In the genomic region with DNA sequence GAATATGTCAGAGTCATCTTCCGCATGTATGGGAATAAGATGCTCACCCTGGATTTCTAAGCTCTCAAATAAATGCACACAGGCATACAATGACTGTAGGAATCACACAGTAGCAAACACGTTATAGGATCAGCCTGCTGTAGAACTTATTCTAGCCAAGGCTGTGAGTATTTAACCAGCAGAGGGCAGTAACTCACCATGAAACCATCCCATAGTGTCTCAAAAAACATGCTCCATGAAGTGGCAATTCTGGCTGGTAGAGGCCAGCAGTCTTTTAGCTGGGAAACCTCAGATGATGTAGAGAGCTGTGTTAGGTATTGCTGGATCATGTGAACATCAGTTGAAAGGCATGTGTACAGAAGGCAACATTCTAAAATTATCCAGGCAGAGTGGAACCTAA, we compare ENCODE assay signal across 9 mouse cellular contexts. TPM values are rescaled to one million over a fixed set of nuclear protein-coding genes. Genes with fewer than 3 reads are reported as not detected.
A peak's percentile ranks its signal among the peaks of the same experiment; 100 is the strongest.
DNase-seq lines count a peak whose midpoint lies in the region; ATAC-seq lines count a peak whose summit lies in the region.
"Had no signal": no experiment of that assay in that cellular context is flagged by ENCODE, and none has a peak within 500 bp of the region (broad histone marks: within the 10 kb centered on the region; RNA-seq: fewer than 3 reads in every experiment).

No protein-coding gene starts in this region.

- WGBS in liver, embryonic 11.5 days, result 33% methylated on average over 2 of the region's 2 CpGs
- 32% methylated on average over 2 of the region's 2 CpGs for WGBS in liver, embryonic 12.5 days (ENCODE audit: insufficient replicate concordance)
- WGBS in embryonic facial prominence, embryonic 11.5 days, result 38% methylated on average over 2 of the region's 2 CpGs
- 33% methylated on average over 2 of the region's 2 CpGs for WGBS in intestine, embryonic 15.5 days

- no peaks in the 10 kb centered on the region for H3K36me3 ChIP-seq in liver, embryonic 11.5 days (ENCODE audit: control insufficient read depth, insufficient read depth, low read length)
- H3K36me3 ChIP-seq in liver, embryonic 12.5 days, result no peaks in the 10 kb centered on the region
- H3K36me3 ChIP-seq in embryonic facial prominence, embryonic 11.5 days (replicated peaks; ENCODE audit: control insufficient read depth, insufficient read depth, low read depth, low read length), result no peaks in the 10 kb centered on the region
- H3K36me3 ChIP-seq in intestine, embryonic 15.5 days, result no peaks in the 10 kb centered on the region
- H3K36me3 ChIP-seq: embryonic facial prominence, embryonic 15.5 days had no signal

- no peak for DNase-seq in liver, embryonic 11.5 days (ENCODE audit: low spot score)
- DNase-seq in ZHBTc4 (ENCODE audit: low read depth, low spot score), result peak; percentile 72
- peak; percentile 86 for DNase-seq in embryonic facial prominence, embryonic 11.5 days (ENCODE audit: low spot score)
- peak; percentile 23 to 50 for DNase-seq in left cerebral cortex, postnatal 36 days (ENCODE audit: low spot score in 2 of 2)
- peak; percentile 89 for DNase-seq in retina, embryonic 14.5 days (ENCODE audit: low spot score)
- DNase-seq in spleen, adult 18-20 months, result no peak

- 0 out of 2 replicates have a peak, but pooled peaks have one; percentile 41 for ATAC-seq in liver, embryonic 11.5 days (replicated peaks; ENCODE audit: low FRiP score)
- no peak for ATAC-seq in liver, embryonic 12.5 days
- no peak for ATAC-seq in embryonic facial prominence, embryonic 11.5 days (replicated peaks; ENCODE audit: insufficient number of reproducible peaks, low FRiP score, low TSS enrichment, low read depth)
- ATAC-seq in intestine, embryonic 15.5 days, result 0 out of 2 replicates have a peak, but pooled peaks have one; percentile 60

- H3K9me3 ChIP-seq in liver, embryonic 11.5 days (ENCODE audit: control insufficient read depth, low read length), result no peaks in the 10 kb centered on the region
- H3K9me3 ChIP-seq in liver, embryonic 12.5 days (replicated peaks), result no peaks in the 10 kb centered on the region
- H3K9me3 ChIP-seq in embryonic facial prominence, embryonic 11.5 days (replicated peaks; ENCODE audit: control insufficient read depth, low read length), result no peaks in the 10 kb centered on the region
- H3K9me3 ChIP-seq in intestine, embryonic 15.5 days, result no peaks in the 10 kb centered on the region
- H3K9me3 ChIP-seq: embryonic facial prominence, embryonic 15.5 days had no signal

- no peak overlapping the region for H3K4me2 ChIP-seq in liver, embryonic 11.5 days
- no peak overlapping the region for H3K4me2 ChIP-seq in liver, embryonic 12.5 days
- H3K4me2 ChIP-seq in embryonic facial prominence, embryonic 11.5 days (ENCODE audit: low read depth, low read length), result no peak overlapping the region
- no peak overlapping the region for H3K4me2 ChIP-seq in intestine, embryonic 15.5 days (replicated peaks)
- H3K4me2 ChIP-seq: embryonic facial prominence, embryonic 15.5 days had no signal

- H3K9ac ChIP-seq in liver, embryonic 11.5 days (ENCODE audit: low read depth, low read length), result no peak overlapping the region
- H3K9ac ChIP-seq in liver, embryonic 12.5 days, result no peak overlapping the region
- no peak overlapping the region for H3K9ac ChIP-seq in embryonic facial prominence, embryonic 11.5 days (replicated peaks; ENCODE audit: low read length)
- no peak overlapping the region for H3K9ac ChIP-seq in intestine, embryonic 15.5 days
- H3K9ac ChIP-seq: embryonic facial prominence, embryonic 15.5 days had no signal

- H3K4me1 ChIP-seq in liver, embryonic 11.5 days (replicated peaks; ENCODE audit: control insufficient read depth, insufficient read depth, low read length), result no peaks in the 10 kb centered on the region
- no peaks in the 10 kb centered on the region for H3K4me1 ChIP-seq in liver, embryonic 12.5 days
- no peaks in the 10 kb centered on the region for H3K4me1 ChIP-seq in embryonic facial prominence, embryonic 11.5 days (ENCODE audit: control insufficient read depth, insufficient read depth, low read length)
- no peaks in the 10 kb centered on the region for H3K4me1 ChIP-seq in intestine, embryonic 15.5 days (replicated peaks)
- H3K4me1 ChIP-seq: embryonic facial prominence, embryonic 15.5 days had no signal

- H3K27ac ChIP-seq in liver, embryonic 11.5 days (ENCODE audit: low read depth, low read length), result no peak overlapping the region
- no peak overlapping the region for H3K27ac ChIP-seq in liver, embryonic 12.5 days
- H3K27ac ChIP-seq in embryonic facial prominence, embryonic 11.5 days (replicated peaks; ENCODE audit: low read depth, low read length), result no peak overlapping the region
- no peak overlapping the region for H3K27ac ChIP-seq in intestine, embryonic 15.5 days
- H3K27ac ChIP-seq: embryonic facial prominence, embryonic 15.5 days had no signal

- H3K27me3 ChIP-seq in liver, embryonic 11.5 days (replicated peaks; ENCODE audit: control insufficient read depth, insufficient read depth, low read length), result no peaks in the 10 kb centered on the region; the same call in 1 of the 2 replicates
- 0 out of 2 replicates have a peak, but pooled peaks cover 7% of the 10 kb centered on the region for H3K27me3 ChIP-seq in liver, embryonic 12.5 days (replicated peaks)
- H3K27me3 ChIP-seq in embryonic facial prominence, embryonic 11.5 days (ENCODE audit: control insufficient read depth, insufficient read depth, low read length), result no peaks in the 10 kb centered on the region
- no peaks in the 10 kb centered on the region; the same call in 1 of the 2 replicates for H3K27me3 ChIP-seq in intestine, embryonic 15.5 days (replicated peaks)
- H3K27me3 ChIP-seq: embryonic facial prominence, embryonic 15.5 days had no signal

- no peak overlapping the region for H3K4me3 ChIP-seq in liver, embryonic 11.5 days (ENCODE audit: low read depth, low read length)
- no peak overlapping the region for H3K4me3 ChIP-seq in liver, embryonic 12.5 days
- H3K4me3 ChIP-seq in embryonic facial prominence, embryonic 11.5 days (ENCODE audit: low read depth, low read length), result no peak overlapping the region
- no peak overlapping the region for H3K4me3 ChIP-seq in intestine, embryonic 15.5 days (replicated peaks)
- H3K4me3 ChIP-seq: embryonic facial prominence, embryonic 15.5 days had no signal

- intact Hi-C loops in left cerebral cortex, postnatal 36 days (cut with DNase I), result no loop called here

RNA-seq across cellular contexts. Expression of a gene that starts 45.3 kb away (rescaled TPM):
- 0.09 and 0.84 TPM in 2 replicates for polyA plus RNA-seq in liver, embryonic 11.5 days (2014; fragmentation: Nextera tagmentation; extraction: Ambion mirVana)
- 0.19 and 0.32 TPM in 2 replicates for polyA plus RNA-seq in liver, embryonic 12.5 days (2016; fragmentation: Nextera tagmentation; extraction: Ambion mirVana)
- 3.2 and 4.0 TPM in 2 replicates for polyA plus RNA-seq in embryonic facial prominence, embryonic 11.5 days (2014; fragmentation: Nextera tagmentation; extraction: Ambion mirVana)
- 0.47 and 0.74 TPM in 2 replicates for polyA plus RNA-seq in intestine, embryonic 15.5 days (2015; fragmentation: Nextera tagmentation; extraction: Ambion mirVana)
- total RNA-seq in left cerebral cortex, postnatal 36 days (2021), result 1 to 10 TPM in 1 of 2 experiments, under 1 TPM in 1; 0.86 to 1.0 TPM

Comparison
In these comparisons a context has a peak if more than half of its experiments do, and no peak if none do; other contexts are left out.
1. ATAC-seq: peak in liver, embryonic 11.5 days (single experiment) and intestine, embryonic 15.5 days (single experiment); none in liver, embryonic 12.5 days (single experiment) and embryonic facial prominence, embryonic 11.5 days (single experiment).
2. DNase-seq: peak in ZHBTc4 (single experiment), embryonic facial prominence, embryonic 11.5 days (single experiment), left cerebral cortex, postnatal 36 days (2 of 2) and retina, embryonic 14.5 days (single experiment); none in liver, embryonic 11.5 days (single experiment) and spleen, adult 18-20 months (0 of 2).